Mouse (Mus musculus) cerebellum, postnatal 10 days (tissue): ENCODE results near the gene Gm37240.
A peak's percentile ranks its signal among the peaks of the same experiment; 100 is the strongest.

Source experiments
- DNase-seq, 2 experiments: peaks; one replicate each; pipeline ENCODE4 v3.0.0; 2021; ENCODE audit warnings: mixed read lengths in 2 of 2

Gene Gm37240

DNA sequence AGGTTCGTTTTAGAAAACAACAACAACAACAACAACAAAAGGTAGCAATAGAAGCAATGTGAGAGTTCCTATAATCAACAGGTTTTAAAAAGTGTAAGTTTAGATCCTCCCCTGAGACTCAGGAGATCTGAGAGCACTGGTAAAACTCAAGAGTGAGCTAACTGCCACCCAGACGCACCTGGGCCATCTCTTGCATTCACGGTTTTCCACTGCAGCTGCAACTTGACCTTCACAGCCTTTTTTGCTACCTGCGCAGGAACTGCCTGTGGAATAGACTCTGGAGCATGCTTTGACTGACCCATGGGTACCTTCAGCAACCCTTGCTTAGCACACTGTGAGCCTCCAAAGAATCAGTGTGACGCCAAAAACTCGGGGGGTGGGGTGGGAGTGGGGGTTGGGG, 1157.5 kb downstream of the Gm37240 start:
- no peak for DNase-seq

DNA sequence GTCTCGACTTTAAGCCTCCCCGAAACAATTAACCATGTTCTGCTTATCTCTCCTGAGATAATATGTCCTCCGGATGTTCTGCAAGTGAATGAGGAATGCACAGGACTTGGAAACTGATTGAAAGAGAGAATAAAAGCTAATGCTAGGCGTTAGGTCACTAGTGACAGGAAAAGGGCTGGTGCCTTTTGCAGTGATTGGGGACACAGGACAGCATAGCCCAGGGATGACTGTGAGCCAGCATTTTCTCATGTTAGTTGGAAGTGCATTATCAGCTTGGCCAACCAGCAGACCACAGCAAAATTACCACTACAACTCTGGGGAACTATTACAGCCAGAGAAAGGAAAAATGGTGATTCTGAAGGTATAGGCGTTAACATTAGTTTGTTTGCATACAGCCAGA, 1163.3 kb downstream of the Gm37240 start:
- no peak for DNase-seq

DNA sequence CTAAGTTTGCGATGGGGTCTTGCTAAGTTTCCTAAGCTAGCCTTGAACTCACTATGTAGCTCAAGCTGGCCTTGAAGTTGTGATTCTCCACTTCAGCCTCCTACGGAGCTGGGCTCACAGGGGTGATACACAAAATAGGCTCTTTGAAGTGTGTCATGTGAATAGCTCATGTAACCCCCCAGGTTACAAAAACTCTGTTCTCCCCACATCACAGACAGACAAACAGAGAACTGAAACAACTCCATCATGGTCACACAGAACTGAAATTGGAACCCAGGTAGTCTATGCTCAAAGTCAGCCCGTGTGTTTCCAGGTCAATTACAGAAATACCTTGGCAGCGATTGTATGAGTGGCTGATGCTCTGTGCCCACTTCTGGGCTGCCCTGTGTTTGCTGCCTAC, 1164.6 kb downstream of the Gm37240 start:
- no peak for DNase-seq

DNA sequence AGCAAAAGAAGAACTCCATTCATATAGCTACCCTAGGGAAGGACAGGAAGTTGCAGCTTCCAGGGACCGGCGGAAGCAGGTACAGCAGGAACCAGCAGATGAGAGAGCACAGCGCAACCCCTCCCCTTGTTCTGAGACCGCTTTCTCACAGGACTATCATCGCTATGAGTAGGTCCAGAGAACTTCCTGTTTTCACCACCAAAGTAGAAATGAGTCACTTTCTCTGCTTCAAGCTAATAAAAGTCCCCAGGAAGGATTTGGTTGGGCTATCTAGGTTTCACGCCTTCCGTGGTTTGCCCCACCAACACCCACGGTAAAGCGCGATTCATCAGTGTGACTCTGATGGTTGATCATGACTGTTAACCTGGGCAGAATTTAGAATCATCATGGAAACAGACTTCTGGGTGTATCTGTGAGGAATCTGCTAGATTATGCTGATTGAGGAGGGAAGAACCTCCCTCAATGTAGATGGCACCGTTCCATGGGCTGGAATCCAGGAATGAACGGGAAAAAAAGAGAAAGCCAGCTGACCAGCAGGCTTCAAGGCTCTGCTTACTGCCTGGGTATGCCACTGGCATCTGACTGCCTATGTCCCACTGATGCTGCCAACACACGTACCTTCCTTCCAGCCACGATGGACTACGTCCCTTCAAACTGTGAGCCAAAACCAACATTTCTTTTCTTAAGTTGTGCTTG, 1172.1 kb downstream of the Gm37240 start:
- peak; percentile 52 to 59 for DNase-seq

DNA sequence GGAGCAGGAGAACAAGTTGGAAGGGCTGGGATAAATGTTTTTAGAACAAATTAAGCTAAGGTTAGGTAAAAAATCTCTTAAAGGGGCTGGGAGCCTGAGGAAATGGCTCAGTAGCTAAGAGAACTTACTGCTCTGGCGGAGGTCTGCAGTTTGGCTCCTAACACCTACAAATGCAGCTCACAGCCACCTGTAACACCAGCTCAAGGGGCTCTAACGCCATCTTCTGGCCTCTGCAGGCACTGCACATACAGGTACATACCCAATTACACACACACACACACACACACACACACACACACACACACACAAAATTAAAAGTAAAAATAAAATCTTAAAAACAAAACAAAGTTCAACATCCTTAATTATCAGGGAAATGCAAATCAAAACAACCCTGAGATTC, 1174.4 kb downstream of the Gm37240 start:
- no peak for DNase-seq

DNA sequence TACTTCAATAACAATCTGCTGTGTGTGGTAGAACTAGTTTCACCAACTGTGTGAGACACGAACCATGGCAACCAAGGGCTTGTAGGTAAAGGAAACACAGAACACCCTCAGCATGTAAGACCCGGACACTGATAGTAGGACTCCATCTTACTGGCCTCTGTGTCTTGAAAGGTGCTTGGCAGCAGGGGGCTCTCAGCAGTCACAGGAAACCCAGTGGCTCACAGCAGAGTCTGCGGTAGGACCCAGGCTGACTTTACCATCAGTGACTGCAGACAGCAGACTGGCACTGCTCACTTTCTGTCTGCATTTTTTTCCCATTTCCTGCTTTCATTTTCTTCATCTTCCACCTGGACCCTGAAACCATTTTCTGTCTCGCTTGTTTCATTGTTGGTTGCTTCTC, 1176.6 kb downstream of the Gm37240 start:
- DNase-seq = no peak

DNA sequence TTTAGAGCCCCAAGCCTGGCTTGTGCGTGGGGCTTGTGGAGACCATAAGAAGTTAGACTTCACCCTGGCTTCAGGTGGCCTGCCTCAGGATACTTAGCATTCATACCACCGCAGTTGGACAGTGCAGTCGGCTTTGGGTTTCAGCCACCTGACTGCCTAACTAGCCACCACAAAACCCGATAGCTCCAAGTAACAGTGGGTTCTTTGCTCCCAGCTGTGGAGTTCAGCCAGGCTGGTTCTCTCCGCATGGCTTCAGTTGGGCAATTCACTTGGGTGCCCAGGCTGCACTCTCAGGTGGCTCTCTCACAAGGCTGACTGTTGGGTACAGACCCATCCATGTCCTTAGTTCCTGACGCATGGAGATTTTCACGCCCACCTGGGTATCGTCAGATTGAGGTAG, 1177.4 kb downstream of the Gm37240 start:
- no peak for DNase-seq

DNA sequence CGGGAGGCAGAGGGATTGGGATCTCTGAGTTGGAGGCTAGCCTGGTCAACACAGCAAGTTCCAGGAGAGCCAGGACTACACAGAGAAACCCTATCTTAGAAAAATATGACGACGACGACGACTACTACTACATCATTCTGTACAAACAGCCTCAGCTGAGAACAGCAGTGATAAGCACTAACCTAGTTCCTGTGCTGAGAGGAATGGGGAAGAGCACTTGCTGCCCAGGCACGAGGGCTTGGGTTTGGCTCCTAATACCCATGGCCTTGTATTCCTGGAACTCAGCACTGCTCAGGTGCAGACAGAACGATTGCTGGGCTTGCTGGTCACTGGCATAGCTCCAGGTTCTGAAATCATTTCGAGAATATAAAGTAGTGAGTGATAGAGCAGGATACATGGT, 1178.2 kb downstream of the Gm37240 start:
- DNase-seq = no peak

DNA sequence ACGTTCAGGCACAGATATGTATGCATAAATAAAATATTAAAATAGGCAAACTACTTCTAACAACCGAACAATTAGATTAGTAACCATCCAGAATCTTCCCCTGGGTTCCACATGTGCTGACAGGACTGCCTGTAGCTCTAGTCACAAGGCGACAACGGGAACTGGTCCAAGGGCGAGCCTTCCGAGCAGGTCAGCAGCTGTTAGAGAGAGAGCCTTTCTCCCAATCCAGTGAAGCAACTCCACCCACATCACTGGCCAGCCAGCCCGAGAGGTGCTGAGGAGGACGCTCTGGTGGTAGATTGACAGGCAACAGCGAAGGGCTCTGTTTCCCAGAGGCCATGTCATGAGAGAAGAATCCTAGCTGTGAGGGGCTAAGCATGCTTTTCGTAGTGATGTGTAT, 1178.8 kb downstream of the Gm37240 start:
- no peak for DNase-seq

DNA sequence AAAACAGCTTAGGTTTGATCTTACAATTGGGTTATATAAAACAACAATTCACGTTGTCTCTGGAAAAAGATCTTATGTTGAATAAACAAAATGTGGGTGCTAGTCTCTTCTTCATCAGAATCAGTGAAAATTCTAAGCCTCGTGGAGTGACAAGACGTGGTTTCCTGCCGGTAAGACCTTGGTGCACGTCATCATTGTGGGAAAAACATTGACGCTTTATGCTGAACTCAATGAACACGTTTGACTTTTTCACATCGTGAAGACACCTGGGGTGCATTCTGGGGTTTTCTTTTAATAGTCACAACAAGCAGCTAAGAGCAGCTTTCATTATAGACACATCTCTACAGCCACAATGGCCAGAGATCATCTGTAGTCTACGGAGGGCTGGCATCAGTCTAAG, 1182.1 kb downstream of the Gm37240 start:
- no peak for DNase-seq

DNA sequence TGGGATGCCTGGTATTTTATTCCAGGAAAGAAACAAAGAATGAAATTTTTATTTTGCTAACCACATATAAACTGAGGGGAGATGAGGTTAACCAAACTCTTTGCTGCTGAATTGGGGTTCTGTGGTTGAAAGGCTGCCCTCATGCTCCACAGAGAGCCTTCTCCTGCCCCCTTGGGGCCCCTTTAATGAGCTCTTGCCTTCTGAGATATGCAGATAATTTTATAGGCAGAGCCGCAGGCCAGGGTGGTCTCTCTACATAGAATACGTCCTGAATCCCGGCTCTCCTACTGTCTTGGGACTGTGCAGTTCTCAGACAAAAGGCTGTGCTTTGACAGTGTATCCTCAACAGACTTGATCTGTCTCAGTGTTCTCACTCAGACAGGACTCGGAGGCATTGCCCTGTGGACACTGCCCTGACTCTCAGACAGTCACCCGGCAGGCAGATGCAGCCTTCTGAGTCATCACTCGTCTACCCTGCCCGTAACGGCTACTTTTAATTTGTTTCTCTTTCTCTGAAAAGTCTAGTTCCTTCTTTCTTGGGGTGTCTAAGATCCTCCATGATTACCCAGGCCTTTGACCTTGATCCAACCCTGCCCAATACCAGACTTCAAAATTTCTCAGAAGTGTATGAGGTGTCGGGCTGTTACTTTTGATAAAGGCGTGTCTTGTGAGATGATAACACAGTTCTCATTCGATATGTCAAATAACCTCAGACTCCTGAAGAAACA, 1184.1 kb downstream of the Gm37240 start:
- DNase-seq = no peak

DNA sequence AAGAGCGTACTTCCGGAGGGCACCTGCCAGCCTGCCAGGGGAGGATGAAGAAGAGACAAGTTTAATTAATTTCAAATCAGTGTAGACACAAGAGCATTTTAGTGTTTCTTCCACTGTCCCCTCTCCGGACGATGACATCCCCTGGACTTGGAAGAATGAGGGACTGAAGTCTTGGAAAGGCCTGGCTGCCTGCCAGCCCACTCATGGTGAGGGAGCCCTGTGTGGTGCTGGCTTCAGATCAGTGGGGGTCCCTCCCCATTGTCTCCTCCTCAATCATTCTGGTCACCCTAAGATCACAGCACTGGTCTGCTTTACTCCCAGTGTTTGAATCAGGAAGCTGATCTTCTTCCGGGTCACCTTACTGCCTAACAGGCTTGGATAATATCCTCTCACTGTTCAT, 1185.4 kb downstream of the Gm37240 start:
- peak; percentile 21 to 36 for DNase-seq

DNA sequence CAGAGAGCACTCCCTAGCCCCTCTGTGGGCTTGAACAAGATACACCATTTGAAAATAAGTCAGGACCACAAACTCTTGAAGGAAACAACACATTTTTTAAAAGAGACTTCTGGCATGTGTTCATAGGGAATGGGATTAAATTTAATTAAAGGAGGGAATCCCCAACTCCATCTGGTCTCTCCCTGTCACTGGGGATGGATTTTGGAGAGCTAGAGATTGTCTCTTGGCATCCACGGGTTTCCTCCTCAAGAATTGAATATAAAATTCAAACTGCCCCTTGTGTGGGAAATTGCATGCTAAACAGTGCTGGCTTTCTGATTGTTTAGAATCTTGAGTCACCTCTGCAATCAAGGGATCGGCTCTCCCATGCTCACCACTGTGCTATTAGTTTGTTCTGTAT, 1185.8 kb downstream of the Gm37240 start:
- DNase-seq = peak in 1 of 2 experiments; percentile 12

DNA sequence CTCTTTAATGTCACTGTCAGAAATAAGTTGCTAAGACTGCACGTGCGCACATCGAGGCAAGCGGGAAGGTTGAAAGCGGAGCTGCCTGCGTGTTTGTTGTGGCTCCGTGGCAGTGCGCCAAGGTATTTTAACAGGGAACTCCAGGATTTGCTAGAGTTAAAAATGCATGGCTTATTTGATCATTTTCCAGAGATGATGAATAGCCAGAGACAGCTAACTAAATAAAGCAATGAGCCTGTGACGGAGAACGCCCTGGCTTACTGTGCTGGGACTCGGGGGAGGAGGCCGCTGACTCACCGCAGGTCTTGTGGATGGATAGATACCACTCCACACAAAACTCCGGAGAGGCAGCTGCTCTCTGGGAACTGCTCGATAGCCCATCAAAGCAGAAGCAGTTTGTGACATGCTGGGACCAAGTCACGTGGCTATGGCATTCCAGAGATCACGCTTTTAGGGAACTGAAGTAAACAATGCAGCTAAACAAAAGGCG, 1190.8 kb downstream of the Gm37240 start:
- DNase-seq = peak; percentile 50

DNA sequence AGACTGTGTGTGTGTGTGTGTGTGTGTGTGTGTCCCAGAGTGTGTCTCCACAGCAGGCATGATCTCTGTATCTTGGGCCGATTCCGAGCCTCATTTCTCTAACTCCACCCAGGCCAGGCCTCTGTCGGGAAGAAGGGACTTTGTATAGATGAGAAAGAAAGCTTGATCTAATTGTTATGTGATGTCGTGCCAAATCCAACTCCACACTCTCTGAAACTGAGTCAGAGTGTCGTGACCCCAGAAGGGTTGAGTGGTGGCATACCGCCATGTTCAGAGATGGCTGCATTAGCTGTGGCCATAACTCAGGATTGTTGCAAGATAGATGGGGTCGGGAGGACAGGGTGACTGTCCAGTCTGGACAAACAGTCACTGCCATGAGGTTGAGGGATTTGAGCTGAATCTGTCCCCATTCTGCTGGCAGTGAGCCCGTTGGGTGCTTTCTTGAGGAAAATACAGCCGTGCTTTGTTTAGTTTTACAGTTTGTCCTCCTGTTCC, 1191.4 kb downstream of the Gm37240 start:
- DNase-seq = peak; percentile 33 to 36

DNA sequence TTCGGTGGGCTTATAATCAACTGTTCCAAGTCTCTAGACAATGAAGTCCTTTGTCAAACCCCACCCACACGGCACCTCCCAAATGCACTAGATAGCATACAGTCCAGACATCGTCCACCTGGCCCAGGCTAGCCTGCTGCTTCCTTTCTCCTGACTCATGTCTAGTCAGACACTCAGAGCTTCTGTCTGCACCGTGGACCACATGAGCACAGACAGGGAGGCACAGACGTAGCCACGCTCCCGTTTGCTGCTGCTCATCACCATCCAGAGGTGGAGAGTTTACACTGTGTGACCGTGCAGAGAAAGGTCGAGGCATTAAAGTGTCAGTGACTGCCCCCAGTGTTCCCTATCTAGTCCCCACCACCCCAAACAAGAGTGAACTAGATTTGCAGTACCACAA, 1191.9 kb downstream of the Gm37240 start:
- no peak for DNase-seq

DNA sequence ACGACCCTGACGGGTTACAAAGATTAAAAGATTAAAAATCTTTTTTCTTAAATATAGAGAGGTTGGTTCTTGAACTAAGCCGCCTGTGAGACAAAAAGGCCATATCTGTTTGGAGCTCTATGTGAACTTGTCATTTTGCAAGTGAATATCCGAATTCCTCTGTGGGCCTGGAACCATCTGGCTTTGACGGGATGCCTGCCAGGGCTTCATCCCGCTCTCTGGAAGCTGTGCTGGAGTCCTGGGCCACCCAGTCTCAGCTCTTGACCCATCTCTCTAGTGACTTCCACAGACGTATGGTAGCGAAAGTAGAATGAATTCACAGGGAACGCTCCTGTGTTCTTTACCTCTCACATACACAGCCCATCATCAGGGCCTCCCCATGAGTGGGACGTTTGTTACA, 1193.4 kb downstream of the Gm37240 start:
- peak; percentile 51 to 71 for DNase-seq

DNA sequence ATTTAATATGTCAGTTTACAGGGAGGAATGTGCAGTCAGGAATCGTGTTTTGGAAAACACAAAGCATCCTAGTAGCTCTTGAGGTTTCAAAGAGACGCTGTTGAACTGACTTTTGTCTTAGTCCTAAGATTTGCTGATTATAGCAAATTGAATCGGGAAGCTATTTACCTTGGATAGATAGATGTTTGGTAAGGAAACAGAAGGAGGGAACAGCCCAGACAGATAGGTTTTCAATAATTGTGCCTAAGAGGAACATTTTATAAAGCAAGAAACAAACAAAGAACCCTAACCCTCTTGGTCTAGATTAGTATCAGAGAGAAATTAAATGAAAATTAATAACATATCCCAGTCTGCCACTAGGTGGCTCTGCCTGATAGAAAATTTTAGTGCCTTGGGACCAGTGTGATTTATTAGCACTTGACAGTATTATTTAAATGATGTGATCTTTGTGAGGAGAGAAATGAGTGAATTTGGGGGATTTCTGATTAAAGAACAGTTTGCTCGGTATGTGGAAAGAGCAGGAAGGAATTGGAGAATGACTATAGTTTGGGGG, 1194.6 kb downstream of the Gm37240 start:
- DNase-seq = peak; percentile 61 to 78

DNA sequence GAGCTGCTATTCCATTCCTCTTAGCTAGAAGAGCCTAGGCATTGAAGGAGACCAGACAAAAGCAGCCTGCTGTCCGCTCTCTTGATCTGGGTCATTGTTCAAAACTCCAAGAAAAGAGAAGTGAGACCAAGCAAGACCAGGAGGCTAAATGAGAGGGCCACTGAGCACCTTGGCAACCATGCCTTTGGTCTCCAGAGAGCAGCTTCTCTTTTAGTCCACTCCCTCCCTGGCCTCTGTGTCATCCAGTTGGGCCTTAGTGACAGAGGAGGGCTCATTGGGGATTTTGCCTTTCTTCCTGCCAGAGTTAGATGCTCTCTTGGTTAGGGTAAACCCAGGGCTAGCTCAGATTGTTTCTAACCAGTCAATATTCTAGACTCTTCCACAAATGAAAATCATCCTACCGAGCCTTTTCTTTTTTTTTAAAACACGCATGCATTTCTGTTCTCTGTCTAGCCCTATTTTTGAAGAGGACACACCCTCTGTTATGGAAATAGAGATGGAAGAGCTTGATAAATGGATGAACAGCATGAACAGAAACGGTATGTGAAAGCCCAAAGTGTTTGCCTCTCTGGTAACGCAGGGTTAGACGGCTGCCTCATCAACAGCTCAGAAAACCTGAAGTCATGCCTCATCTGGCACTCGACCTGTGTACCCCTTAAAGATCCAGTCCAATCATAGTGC, 1197.1 kb downstream of the Gm37240 start:
- no peak for DNase-seq

DNA sequence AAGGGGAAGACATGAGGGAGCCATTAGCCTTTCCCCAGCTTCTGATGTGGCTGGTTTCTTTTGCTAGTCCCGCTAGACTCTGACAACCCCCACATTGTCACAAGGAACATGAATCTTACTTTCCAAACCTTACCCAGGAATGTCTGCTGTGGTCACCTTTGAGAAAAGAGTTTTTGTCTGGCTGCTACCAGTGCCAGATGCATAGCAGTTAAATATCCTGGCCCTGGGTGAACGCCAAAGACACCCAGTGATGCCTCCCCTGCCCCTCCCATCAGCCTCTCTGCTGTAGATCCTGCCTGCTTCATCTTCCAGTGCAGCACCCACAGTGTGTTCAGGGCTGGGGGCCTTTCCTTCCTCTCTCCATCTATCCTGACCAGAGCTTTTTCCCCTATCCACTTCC, 1197.7 kb downstream of the Gm37240 start:
- DNase-seq = peak in 1 of 2 experiments; percentile 25

DNA sequence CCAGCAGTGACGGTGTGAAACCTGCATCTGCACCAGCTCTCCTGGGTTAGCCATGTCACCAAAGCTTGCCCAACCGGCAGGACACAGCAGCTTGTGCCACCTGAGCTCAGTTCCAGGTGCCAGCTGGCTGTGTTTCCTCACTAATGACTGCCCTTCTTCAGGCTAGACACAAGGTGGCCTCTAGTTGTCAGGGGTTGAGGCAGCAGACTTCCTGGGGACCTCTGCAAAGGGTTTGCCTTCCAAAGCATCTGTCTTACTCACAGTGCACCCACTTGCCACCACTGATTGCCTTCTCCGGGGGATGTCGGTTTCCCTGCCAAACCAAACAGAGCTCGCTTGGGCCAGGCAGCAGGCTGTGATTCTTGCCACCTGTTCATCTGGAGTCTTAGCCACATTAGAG, 1199.1 kb downstream of the Gm37240 start:
- DNase-seq = peak; percentile 84 to 86

DNA sequence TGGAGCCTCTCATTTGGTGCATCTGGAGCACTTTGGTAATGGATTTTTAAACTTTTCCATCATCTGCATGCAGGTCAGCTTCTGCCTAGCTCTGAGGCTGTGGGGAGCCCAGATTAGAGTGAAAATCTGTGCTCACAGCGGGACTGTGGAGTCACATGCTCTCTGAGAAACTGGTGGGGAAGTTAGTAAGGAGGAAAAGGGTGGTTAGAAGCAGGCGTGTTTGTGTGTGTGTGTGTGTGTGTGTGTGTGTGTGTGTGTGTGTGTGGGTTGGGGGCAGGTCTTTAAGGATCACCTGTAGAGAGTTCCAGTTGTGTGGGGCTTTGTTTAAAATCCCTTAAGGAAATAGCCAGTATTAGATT, 1199.9 kb downstream of the Gm37240 start:
- no peak for DNase-seq

DNA sequence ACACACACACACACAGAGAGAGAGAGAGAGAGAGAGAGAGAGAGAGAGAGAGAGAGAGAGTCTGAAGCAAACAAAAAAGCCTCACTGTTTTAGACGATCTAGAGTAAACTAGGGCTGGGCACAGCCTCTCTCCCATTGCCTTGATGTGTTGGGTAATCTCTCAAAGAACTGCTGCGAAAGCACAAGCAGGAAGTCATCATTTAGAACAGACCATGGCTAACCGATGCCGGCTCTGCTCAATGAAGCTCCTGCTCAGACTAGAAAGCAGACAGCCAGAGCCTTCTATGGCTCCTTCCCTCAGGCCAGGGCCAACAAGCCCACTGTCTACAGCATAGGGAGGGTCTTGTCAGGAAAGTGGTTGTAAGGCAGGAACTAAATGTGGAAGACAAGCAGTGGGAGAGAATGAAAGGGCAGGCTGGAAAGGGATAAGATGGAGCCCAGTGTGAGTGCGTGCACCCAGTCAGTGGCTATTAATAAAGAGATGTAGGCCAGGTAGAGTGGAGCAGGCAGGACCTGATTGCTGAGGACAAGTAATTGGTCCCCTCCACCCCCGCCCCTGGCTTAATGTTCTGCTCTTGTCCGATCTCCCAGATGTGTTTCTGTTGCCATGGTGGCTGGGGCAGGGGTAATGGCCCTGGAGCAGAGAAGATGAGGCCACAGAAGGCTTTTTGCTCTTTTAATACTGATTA, 1200.4 kb downstream of the Gm37240 start:
- DNase-seq = no peak
